Mouse (Mus musculus) ES-E14 (cell line): ENCODE measurements around the gene Rfx6. TPM values are rescaled to one million over a fixed set of nuclear protein-coding genes. Genes with fewer than 3 reads are reported as not detected.
A peak's percentile ranks its signal among the peaks of the same experiment; 100 is the strongest.

Source experiments
- DNase-seq: peaks from one replicate; pipeline ENCODE4 v3.0.0-alpha.2; 2013; ENCODE audit warnings: low read depth, low spot score
- H3K27ac ChIP-seq: 2 replicates; pipeline ENCODE4 v1.5.1; 2012; ENCODE audit warnings: low read depth, mild to moderate bottlenecking, low read length, moderate library complexity, mixed read lengths; ENCODE audit not compliant: poor library complexity, insufficient read depth, severe bottlenecking
- H3K36me3 ChIP-seq: 2 replicates; pipeline ENCODE4 v1.6.1; 2012; ENCODE audit warnings: mild to moderate bottlenecking, low read length, moderate library complexity, mixed read lengths; ENCODE audit not compliant: control insufficient read depth, poor library complexity, insufficient read depth, severe bottlenecking
- H3K4me1 ChIP-seq, 2 experiments: fragments of 150-350 bp in 1 of 2; sonication (generic) in 1 of 2; 2 replicates each; pipeline ENCODE4 v1.6.1; 2012; ENCODE audit warnings: low read length in 2 of 2, mild to moderate bottlenecking in 1 of 2, mixed read lengths in 1 of 2; ENCODE audit not compliant: control insufficient read depth in 2 of 2, insufficient read depth in 2 of 2, poor library complexity in 1 of 2
- H3K4me3 ChIP-seq, 2 experiments: fragments of 150-350 bp in 1 of 2; sonication (generic) in 1 of 2; 2 replicates each; pipeline ENCODE4 v1.5.1; 2012; ENCODE audit warnings: low read length in 2 of 2, low read depth in 1 of 2, mild to moderate bottlenecking in 1 of 2, mixed read lengths in 1 of 2; ENCODE audit not compliant: insufficient read depth in 1 of 2, poor library complexity in 1 of 2, severe bottlenecking in 1 of 2
- H3K9ac ChIP-seq: 2 replicates; pipeline ENCODE4 v1.6.1; 2012; ENCODE audit warnings: low read depth, mild to moderate bottlenecking, low read length, mixed read lengths; ENCODE audit not compliant: poor library complexity, insufficient read depth, severe bottlenecking
- H3K9me3 ChIP-seq: fragments of 150-350 bp; sonication (generic); 2 replicates; pipeline ENCODE4 v1.6.1; 2012; ENCODE audit warnings: low read depth, mild to moderate bottlenecking, low read length; ENCODE audit not compliant: control insufficient read depth, insufficient read depth
- CHD2 ChIP-seq: IDR thresholded peaks from 2 replicates; pipeline ENCODE4 v1.6.1; 2014; ENCODE audit warnings: mild to moderate bottlenecking, low read depth, low read length, inconsistent platforms
- HCFC1 ChIP-seq: IDR thresholded peaks from 2 replicates; pipeline ENCODE4 v1.6.1; 2012; ENCODE audit warnings: low read length, inconsistent platforms, borderline replicate concordance; ENCODE audit not compliant: insufficient read depth
- MAFK ChIP-seq: IDR thresholded peaks from 2 replicates; pipeline ENCODE4 v1.6.1; 2014; ENCODE audit warnings: mild to moderate bottlenecking, low read depth, low read length, inconsistent platforms; ENCODE audit not compliant: insufficient read depth
- ZC3H11A ChIP-seq: IDR thresholded peaks from 2 replicates; pipeline ENCODE4 v1.6.1; 2012; ENCODE audit warnings: low read depth, mild to moderate bottlenecking, inconsistent platforms, low read length, borderline replicate concordance
- ZNF384 ChIP-seq: IDR thresholded peaks from 2 replicates; pipeline ENCODE4 v1.6.1; 2012; ENCODE audit warnings: low read depth, low read length, inconsistent platforms
- in situ Hi-C, 2 experiments: fragments of 600-800 bp; cut with MboI; formaldehyde crosslinking; loops; one replicate each; pipeline ENCODE4 v1.15.1; 2025; ENCODE audit warnings: low sequenced_read_pairs in 2 of 2, inconsistent platforms in 1 of 2; ENCODE audit not compliant: unreplicated experiment in 2 of 2
- total RNA-seq: library from RNA; depleted of rRNA; stranded (reverse); fragments of 300-350 nt; gene quantifications from 2 replicates; pipeline ENCODE4 v1.2.3, GENCODE M21; 2012

The Rfx6 gene
- total RNA-seq, 1 experiment: not detected

DNA sequence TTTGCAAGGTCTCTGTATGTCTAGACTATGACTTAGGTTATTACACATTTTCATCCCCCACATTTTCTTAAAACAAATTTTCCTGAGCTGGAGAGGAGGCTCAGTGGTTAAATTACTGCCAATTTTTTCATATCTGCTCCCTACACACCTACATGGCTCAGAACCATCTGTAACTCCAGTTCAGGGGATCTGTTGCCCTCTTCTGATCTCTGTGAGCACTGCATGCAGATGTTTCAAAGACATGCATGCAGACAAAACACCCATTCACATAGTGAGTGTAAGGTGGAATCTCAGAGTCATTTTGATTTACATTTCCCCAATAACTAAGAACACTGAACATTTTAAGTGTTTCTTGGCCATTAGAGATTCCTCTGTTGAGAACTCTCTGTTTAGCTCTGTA lies 8.2 kb upstream of the Rfx6 start:
- Histone ChIP-seq H3K4me3 (no peak overlapping the region), H3K9me3 (no peaks in the 10 kb centered on the region), H3K9ac (no peak overlapping the region), H3K27ac (no peak overlapping the region), H3K4me1 (no peaks in the 10 kb centered on the region), H3K36me3 (no peaks in the 10 kb centered on the region)
- in situ Hi-C loops: no loop called here
- no peak for DNase-seq
- TF ChIP-seq CHD2 (no peak), MAFK (no peak), HCFC1 (no peak), ZNF384 (no peak), ZC3H11A (no peak)

DNA sequence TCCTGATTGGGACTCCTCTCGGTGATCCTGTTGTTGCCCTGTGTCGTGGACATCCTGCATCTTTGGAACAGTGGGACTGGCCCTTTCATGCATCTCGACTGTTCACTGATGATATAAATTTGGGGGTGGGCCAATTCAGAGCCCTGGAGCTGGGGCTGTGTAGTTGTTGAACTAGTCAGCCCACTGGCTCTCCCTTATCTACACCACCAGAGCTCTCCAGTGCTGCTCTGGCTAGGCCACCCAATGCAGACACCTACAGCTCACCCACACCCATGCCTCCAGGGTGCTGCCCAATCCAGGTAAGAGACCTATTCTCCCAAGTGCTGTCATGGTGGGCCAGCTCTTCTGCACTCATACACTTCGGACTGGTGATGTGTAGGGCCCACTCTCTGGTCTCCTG lies 6.0 kb upstream of the Rfx6 start:
- H3K27ac ChIP-seq: no peak overlapping the region
- no peak overlapping the region for H3K9ac ChIP-seq
- TF ChIP-seq ZC3H11A (no peak), ZNF384 (no peak), CHD2 (no peak), MAFK (no peak), HCFC1 (no peak)
- H3K4me1 ChIP-seq: no peaks in the 10 kb centered on the region
- no peaks in the 10 kb centered on the region for H3K36me3 ChIP-seq
- no peaks in the 10 kb centered on the region for H3K9me3 ChIP-seq
- H3K4me3 ChIP-seq: no peak overlapping the region
- no peak for DNase-seq
- in situ Hi-C loops: no loop called here

DNA sequence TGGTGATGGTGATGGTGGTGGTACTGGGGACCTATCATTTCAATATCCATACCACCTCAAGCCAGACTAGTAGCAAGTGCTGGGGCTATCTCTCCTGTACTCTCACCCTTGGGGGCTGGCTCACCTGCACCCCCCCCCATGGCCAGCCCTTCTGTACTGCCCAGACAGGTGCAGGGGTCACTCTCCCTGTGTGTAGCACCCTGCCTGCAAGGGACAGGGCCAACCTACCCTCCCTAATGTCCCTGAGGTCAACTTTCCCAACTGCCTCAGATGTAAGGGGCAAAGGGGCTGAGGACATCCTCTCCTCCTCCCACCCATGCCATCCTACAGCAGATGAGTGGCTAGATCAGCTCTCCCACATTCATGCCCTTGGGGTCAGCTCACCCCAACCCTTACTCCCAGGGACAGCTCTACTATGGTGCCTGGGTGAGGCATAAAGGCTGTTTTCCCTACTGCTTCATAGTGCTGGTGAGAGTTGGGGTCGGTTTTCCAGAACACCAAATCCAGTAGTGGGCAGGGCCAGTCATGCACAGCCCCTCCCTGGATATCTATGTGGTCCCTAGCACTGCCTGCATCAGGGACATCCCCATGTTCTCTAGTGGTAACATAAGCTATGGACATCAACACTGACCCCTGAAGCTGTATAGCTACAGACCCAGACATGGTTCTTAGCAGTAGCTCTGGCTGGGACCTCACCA lies 5.3 kb upstream of the Rfx6 start:
- H3K9ac ChIP-seq: no peak overlapping the region
- H3K27ac ChIP-seq: no peak overlapping the region
- H3K36me3 ChIP-seq: no peaks in the 10 kb centered on the region
- no peaks in the 10 kb centered on the region for H3K4me1 ChIP-seq
- TF ChIP-seq HCFC1 (no peak), ZC3H11A (no peak), ZNF384 (no peak), CHD2 (no peak), MAFK (no peak)
- H3K4me3 ChIP-seq: no peak overlapping the region
- no peaks in the 10 kb centered on the region for H3K9me3 ChIP-seq
- no peak for DNase-seq
- in situ Hi-C loops: no loop called here

DNA sequence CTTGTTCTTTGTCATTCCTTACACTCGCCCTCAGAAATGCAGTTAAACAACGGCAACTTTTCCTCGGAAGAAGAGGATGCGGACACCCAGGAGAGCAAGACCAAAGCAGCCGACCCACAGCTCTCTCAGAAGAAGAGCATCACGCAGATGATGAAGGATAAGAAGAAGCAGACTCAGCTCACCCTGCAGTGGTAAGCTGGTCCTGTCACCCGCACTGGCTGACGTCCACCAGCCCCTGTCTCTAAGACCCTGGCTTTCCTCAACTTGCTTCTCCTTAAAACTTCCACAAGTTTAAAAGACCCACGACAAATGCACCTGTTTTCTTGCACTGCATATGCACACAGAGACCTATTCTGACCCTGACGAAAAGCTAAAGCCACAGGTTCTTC lies 689 bp downstream of the Rfx6 start:
- no peak for TF ChIP-seq CHD2
- no peaks in the 10 kb centered on the region for H3K36me3 ChIP-seq
- no peak for DNase-seq
- no peak overlapping the region for H3K9ac ChIP-seq
- H3K4me3 ChIP-seq: peak overlapping the region; percentile 58 to 68; a peak in 2 of 4 replicates
- no peaks in the 10 kb centered on the region for H3K4me1 ChIP-seq
- no peaks in the 10 kb centered on the region for H3K9me3 ChIP-seq
- no peak overlapping the region for H3K27ac ChIP-seq
- in situ Hi-C loops: no loop called here

DNA sequence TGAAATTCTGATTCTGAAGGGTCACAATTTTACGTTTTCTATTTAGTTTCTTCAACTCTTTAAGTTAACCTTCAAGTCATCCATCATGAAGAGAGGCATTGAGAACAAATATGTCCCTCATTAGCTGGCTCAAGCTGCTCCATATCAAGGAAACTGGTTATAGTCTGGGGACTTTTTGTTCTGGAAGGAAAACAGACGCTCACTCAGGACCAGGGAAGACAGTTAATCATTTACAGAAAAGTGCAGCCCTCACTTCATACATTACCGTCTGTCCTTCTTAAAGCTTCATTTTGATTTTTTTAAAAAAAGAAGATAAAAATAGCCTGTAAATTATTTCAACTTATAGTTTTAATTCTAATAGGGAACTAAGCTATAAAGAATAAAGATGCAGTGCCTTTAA lies 43.3 kb downstream of the Rfx6 start:
- no peak for TF ChIP-seq MAFK
- Histone ChIP-seq H3K9ac (no peak overlapping the region), H3K4me1 (no peaks in the 10 kb centered on the region), H3K36me3 (no peaks in the 10 kb centered on the region), H3K9me3 (no peaks in the 10 kb centered on the region), H3K4me3 (no peak overlapping the region), H3K27ac (no peak overlapping the region)
- no peak for DNase-seq
- in situ Hi-C loops: no loop called here
